Mouse (Mus musculus): ENCODE data around the gene Mymx. TPM values are rescaled to one million over a fixed set of nuclear protein-coding genes. Genes with fewer than 3 reads are reported as not detected.
A peak's percentile ranks its signal among the peaks of the same experiment; 100 is the strongest.

Gene Mymx
- polyA plus RNA-seq, 1 experiment from 2014 or later, result not detected

DNA sequence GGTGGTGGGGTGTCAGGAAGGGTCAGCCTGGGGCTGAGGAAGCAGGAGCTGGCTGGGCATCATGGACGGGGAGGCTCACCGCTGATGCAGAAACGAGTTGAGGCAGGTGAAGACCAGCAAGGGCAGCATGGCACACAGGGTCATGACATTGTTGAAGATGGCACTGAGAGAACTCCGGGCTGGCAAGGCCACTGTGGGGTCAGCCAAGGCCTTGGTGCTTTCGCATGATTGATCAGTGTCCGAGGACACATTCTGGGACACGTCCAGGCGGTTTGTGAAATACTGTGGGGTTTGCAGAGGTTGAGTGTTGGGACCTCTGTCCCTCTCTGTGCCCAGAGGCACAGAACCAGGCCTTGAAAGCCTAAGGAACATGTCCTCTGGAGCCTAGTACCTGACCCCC, 12.1 kb downstream of the Mymx start:
- WGBS, result 91% methylated on average over 8 of the region's 8 CpGs
- Histone ChIP-seq H3K9ac (ENCODE audit: low read length) (no peak overlapping the region), H3K27ac (ENCODE audit: low read depth) (no peak overlapping the region), H3K27me3 (replicated peaks; ENCODE audit: control insufficient read depth, insufficient read depth, low read length) (0 out of 2 replicates have a peak, but pooled peaks cover 2% of the 10 kb centered on the region), H3K4me1 (replicated peaks; ENCODE audit: control insufficient read depth, insufficient read depth, low read length) (peaks cover 42% of the 10 kb centered on the region), H3K9me3 (ENCODE audit: control insufficient read depth, low read length) (peaks cover 4% of the 10 kb centered on the region; the same call in 1 of the 2 replicates), H3K4me3 (ENCODE audit: low read depth, low read length) (no peak overlapping the region), H3K4me2 (ENCODE audit: low read length) (no peak overlapping the region), H3K36me3 (ENCODE audit: control insufficient read depth, insufficient read depth, low read length) (peaks cover 12% of the 10 kb centered on the region; the same call in 1 of the 2 replicates)
- DNase-seq (ENCODE audit: low spot score) (no peak), ATAC-seq (replicated peaks; ENCODE audit: low FRiP score, low TSS enrichment, low read depth) (no peak)

DNA sequence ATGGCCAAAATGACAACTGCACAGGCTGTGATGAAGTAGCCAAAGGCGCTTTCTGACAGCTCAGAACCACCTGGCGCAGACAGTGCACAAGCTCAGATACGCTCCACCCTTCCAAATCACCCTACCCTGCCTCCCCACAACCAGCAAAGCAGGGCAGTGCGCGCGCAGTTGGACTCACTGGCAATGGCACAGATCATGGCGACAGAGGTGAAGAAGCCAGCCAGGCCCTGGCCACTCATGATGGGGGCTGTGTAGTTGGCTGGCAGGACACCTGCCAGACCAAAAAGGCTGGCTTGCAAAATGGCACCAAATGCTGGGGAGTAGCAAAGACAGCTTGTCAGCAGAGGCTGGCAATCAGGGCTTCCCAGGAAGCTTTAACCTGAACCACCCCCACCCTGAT, 12.7 kb downstream of the Mymx start:
- 0 out of 2 replicates have a peak, but pooled peaks cover 1% of the 10 kb centered on the region for H3K27me3 ChIP-seq (replicated peaks; ENCODE audit: control insufficient read depth, insufficient read depth, low read length)
- peaks cover 4% of the 10 kb centered on the region; the same call in 1 of the 2 replicates for H3K9me3 ChIP-seq (ENCODE audit: control insufficient read depth, low read length)
- peaks cover 12% of the 10 kb centered on the region; the same call in 1 of the 2 replicates for H3K36me3 ChIP-seq (ENCODE audit: control insufficient read depth, insufficient read depth, low read length)
- no peak for DNase-seq (ENCODE audit: low spot score)
- H3K4me3 ChIP-seq (ENCODE audit: low read depth, low read length), result no peak overlapping the region
- H3K4me2 ChIP-seq (ENCODE audit: low read length), result no peak overlapping the region
- peaks cover 42% of the 10 kb centered on the region for H3K4me1 ChIP-seq (replicated peaks; ENCODE audit: control insufficient read depth, insufficient read depth, low read length)
- WGBS, result 96% methylated on average over 7 of the region's 7 CpGs
- ATAC-seq (replicated peaks; ENCODE audit: low FRiP score, low TSS enrichment, low read depth), result no peak
- no peak overlapping the region for H3K27ac ChIP-seq (ENCODE audit: low read depth)
- no peak overlapping the region for H3K9ac ChIP-seq (ENCODE audit: low read length)

- no peaks in the 10 kb centered on the region for H3K27me3 ChIP-seq (replicated peaks; ENCODE audit: control insufficient read depth, insufficient read depth, low read length)
- no peak overlapping the region for H3K4me3 ChIP-seq (ENCODE audit: low read depth, low read length)
- H3K9me3 ChIP-seq (ENCODE audit: control insufficient read depth, low read length), result peaks cover 4% of the 10 kb centered on the region; the same call in 1 of the 2 replicates
- H3K27ac ChIP-seq (ENCODE audit: low read depth), result no peak overlapping the region
- peaks cover 42% of the 10 kb centered on the region for H3K4me1 ChIP-seq (replicated peaks; ENCODE audit: control insufficient read depth, insufficient read depth, low read length)
- ATAC-seq (replicated peaks; ENCODE audit: low FRiP score, low TSS enrichment, low read depth) (no peak), DNase-seq (ENCODE audit: low spot score) (no peak)
- H3K4me2 ChIP-seq (ENCODE audit: low read length), result no peak overlapping the region
- WGBS, result 95% methylated on average over 7 of the region's 7 CpGs
- peaks cover 12% of the 10 kb centered on the region; the same call in 1 of the 2 replicates for H3K36me3 ChIP-seq (ENCODE audit: control insufficient read depth, insufficient read depth, low read length)
- H3K9ac ChIP-seq (ENCODE audit: low read length), result no peak overlapping the region
These were observed 13.5 kb downstream of the Mymx start for GRCm38 (mm10) chr17:45588370-45588769.

DNA sequence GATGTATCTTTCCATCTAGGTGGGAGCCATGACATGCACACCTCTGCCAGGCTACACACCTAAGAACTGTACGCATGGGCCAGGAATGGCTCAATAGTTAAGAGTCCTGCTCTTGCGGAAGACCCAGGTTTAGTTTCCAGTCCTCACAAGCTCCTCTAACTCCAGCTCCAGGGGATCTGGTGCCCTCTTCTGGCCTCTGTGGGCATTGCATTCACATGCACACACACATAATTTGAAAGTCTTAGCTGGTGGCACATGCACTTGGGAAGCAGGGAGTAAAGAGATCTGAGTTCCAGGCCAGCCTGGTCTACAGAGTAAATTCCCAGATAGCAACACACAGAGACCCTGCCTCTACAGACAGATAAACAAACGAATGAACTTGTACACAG, 15.5 kb downstream of the Mymx start:
- H3K27ac ChIP-seq (ENCODE audit: low read depth), result peak overlapping the region; percentile 89; the same call in 1 of the 2 replicates
- WGBS, result 99% methylated on average over 3 of the region's 3 CpGs

GRCm38 (mm10) chr17:45585725-45586448, 16.0 kb downstream of the Mymx start:
- DNase-seq (ENCODE audit: low spot score) (no peak), ATAC-seq (replicated peaks; ENCODE audit: low FRiP score, low TSS enrichment, low read depth) (no peak)
- Histone ChIP-seq H3K36me3 (ENCODE audit: control insufficient read depth, insufficient read depth, low read length) (peaks cover 12% of the 10 kb centered on the region; the same call in 1 of the 2 replicates), H3K9me3 (ENCODE audit: control insufficient read depth, low read length) (peaks cover 4% of the 10 kb centered on the region; the same call in 1 of the 2 replicates), H3K9ac (ENCODE audit: low read length) (no peak overlapping the region), H3K4me2 (ENCODE audit: low read length) (no peak overlapping the region), H3K27me3 (replicated peaks; ENCODE audit: control insufficient read depth, insufficient read depth, low read length) (no peaks in the 10 kb centered on the region), H3K4me1 (replicated peaks; ENCODE audit: control insufficient read depth, insufficient read depth, low read length) (peaks cover 40% of the 10 kb centered on the region), H3K27ac (ENCODE audit: low read depth) (peak overlapping the region; percentile 89), H3K4me3 (ENCODE audit: low read depth, low read length) (no peak overlapping the region)
- WGBS, result 59% methylated on average over 23 of the region's 23 CpGs

More for the DNA sequence above, 15.5 kb downstream of the Mymx start:
- Histone ChIP-seq H3K4me1 (replicated peaks; ENCODE audit: control insufficient read depth, insufficient read depth, low read length) (peaks cover 35% of the 10 kb centered on the region), H3K9ac (ENCODE audit: low read length) (no peak overlapping the region), H3K4me3 (ENCODE audit: low read depth, low read length) (no peak overlapping the region), H3K9me3 (ENCODE audit: control insufficient read depth, low read length) (peaks cover 4% of the 10 kb centered on the region; the same call in 1 of the 2 replicates), H3K36me3 (ENCODE audit: control insufficient read depth, insufficient read depth, low read length) (peaks cover 12% of the 10 kb centered on the region; the same call in 1 of the 2 replicates), H3K4me2 (ENCODE audit: low read length) (no peak overlapping the region), H3K27me3 (replicated peaks; ENCODE audit: control insufficient read depth, insufficient read depth, low read length) (no peaks in the 10 kb centered on the region)
- ATAC-seq (replicated peaks; ENCODE audit: low FRiP score, low TSS enrichment, low read depth) (no peak), DNase-seq (ENCODE audit: low spot score) (no peak)

DNA sequence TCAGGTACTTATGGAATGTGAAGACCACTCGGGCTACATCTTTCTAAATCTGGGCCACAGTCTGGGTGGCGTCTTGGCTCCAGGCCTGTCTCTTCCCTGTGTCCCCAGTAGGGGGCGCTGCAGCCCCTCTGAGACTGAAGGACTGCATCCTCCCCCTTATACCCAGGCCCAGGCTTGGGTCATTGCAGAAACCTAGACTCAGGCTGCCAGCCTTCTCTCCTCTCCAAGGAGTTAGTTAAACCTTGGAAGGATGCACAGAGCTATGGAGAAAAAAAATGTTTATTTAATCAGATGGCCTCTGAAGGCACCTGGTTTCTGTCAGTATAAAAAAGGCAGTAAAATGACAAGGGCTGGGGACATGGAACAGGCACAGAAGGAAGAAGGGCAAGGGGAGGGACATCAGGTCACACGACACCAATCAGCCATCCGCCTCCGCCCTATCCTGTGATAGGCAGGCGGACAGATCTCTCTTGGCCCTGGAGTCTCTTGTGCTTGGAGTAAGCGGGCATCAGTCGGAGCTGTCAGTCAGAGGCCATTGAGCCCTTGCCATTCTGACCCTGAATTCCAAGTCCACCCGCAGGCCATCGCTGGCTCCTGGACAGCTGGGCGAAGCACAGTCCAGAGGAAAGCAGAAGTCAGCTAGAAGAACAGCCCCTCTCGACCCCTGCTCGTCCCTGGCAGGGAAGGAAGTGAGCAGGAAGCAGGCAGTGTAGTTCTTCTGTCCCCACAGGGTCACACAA, 16.8 kb downstream of the Mymx start:
- Histone ChIP-seq H3K4me3 (ENCODE audit: low read depth, low read length) (no peak overlapping the region), H3K4me2 (ENCODE audit: low read length) (peak overlapping the region; percentile 32), H3K9ac (ENCODE audit: low read length) (no peak overlapping the region), H3K9me3 (ENCODE audit: control insufficient read depth, low read length) (peaks cover 4% of the 10 kb centered on the region; the same call in 1 of the 2 replicates), H3K36me3 (ENCODE audit: control insufficient read depth, insufficient read depth, low read length) (peaks cover 12% of the 10 kb centered on the region; the same call in 1 of the 2 replicates), H3K27ac (ENCODE audit: low read depth) (peak overlapping the region; percentile 89), H3K27me3 (replicated peaks; ENCODE audit: control insufficient read depth, insufficient read depth, low read length) (no peaks in the 10 kb centered on the region), H3K4me1 (replicated peaks; ENCODE audit: control insufficient read depth, insufficient read depth, low read length) (peaks cover 42% of the 10 kb centered on the region)
- peak; percentile 87 for DNase-seq (ENCODE audit: low spot score)
- ATAC-seq (replicated peaks; ENCODE audit: low FRiP score, low TSS enrichment, low read depth), result peak; percentile 70
- 19% methylated on average over 14 of the region's 14 CpGs for WGBS

GRCm38 (mm10) chr17:45584096-45584896, 17.6 kb downstream of the Mymx start:
- Histone ChIP-seq H3K9me3 (ENCODE audit: control insufficient read depth, low read length) (peaks cover 4% of the 10 kb centered on the region; the same call in 1 of the 2 replicates), H3K4me1 (replicated peaks; ENCODE audit: control insufficient read depth, insufficient read depth, low read length) (peaks cover 42% of the 10 kb centered on the region), H3K27me3 (replicated peaks; ENCODE audit: control insufficient read depth, insufficient read depth, low read length) (no peaks in the 10 kb centered on the region), H3K9ac (ENCODE audit: low read length) (no peak overlapping the region), H3K27ac (ENCODE audit: low read depth) (peak overlapping the region; percentile 89), H3K4me3 (ENCODE audit: low read depth, low read length) (no peak overlapping the region), H3K4me2 (ENCODE audit: low read length) (peak overlapping the region; percentile 32), H3K36me3 (ENCODE audit: control insufficient read depth, insufficient read depth, low read length) (peaks cover 12% of the 10 kb centered on the region; the same call in 1 of the 2 replicates)
- DNase-seq (ENCODE audit: low spot score) (no peak), ATAC-seq (replicated peaks; ENCODE audit: low FRiP score, low TSS enrichment, low read depth) (peak; percentile 3; the same call in 1 of the 2 replicates)
- 33% methylated on average over 12 of the region's 12 CpGs for WGBS
